Mouse (Mus musculus) hindbrain, embryonic 12.5 days (tissue): ENCODE results near the gene Eps8. TPM values are rescaled to one million over a fixed set of nuclear protein-coding genes. Genes with fewer than 3 reads are reported as not detected.

Experiments
- ATAC-seq: fragments of 200-750 bp; cut with Nextera tagmentation; 2 replicates; pipeline ENCODE4 v1.8.0; 2017; ENCODE audit warnings: moderate TSS enrichment; ENCODE audit not compliant: low FRiP score
- H3K27ac ChIP-seq: fragments of 300-500 bp; sonication (generic); 2 replicates; pipeline ENCODE4 v1.5.1; 2016; ENCODE audit warnings: mild to moderate bottlenecking
- H3K27me3 ChIP-seq: fragments of 300-500 bp; sonication (generic); 2 replicates; pipeline ENCODE4 v1.6.1; 2016; ENCODE audit warnings: mild to moderate bottlenecking
- H3K36me3 ChIP-seq: fragments of 300-500 bp; sonication (generic); 2 replicates; pipeline ENCODE4 v1.6.1; 2016; ENCODE audit warnings: mild to moderate bottlenecking
- H3K4me1 ChIP-seq: fragments of 300-500 bp; sonication (generic); 2 replicates; pipeline ENCODE4 v1.6.1; 2016
- H3K4me2 ChIP-seq: fragments of 300-500 bp; sonication (generic); replicated peaks from 2 replicates; pipeline ENCODE4 v1.6.1; 2016; ENCODE audit warnings: mild to moderate bottlenecking
- H3K4me3 ChIP-seq: fragments of 300-500 bp; sonication (generic); 2 replicates; pipeline ENCODE4 v1.5.1; 2016; ENCODE audit warnings: mild to moderate bottlenecking
- H3K9ac ChIP-seq: fragments of 300-500 bp; sonication (generic); 2 replicates; pipeline ENCODE4 v1.6.1; 2016; ENCODE audit warnings: mild to moderate bottlenecking, moderate library complexity
- H3K9me3 ChIP-seq: fragments of 300-500 bp; sonication (generic); replicated peaks from 2 replicates; pipeline ENCODE4 v1.6.1; 2016; ENCODE audit warnings: mild to moderate bottlenecking
- WGBS: fragments of 180-500 bp; shearing (Covaris S2); methylation state at CpG from one replicate; pipeline ENCODE4 v1.1.7; 2016; 5-methylcytosine and 5-hydroxymethylcytosine counted together
- polyA plus RNA-seq: library from polyadenylated mRNA; unstranded; fragments of >200 nt; fragmentation: Nextera tagmentation; extraction: Ambion mirVana; gene quantifications from 2 replicates; pipeline ENCODE4 v1.2.1, GENCODE M21; 2016

The Eps8 gene
- polyA plus RNA-seq, 1 experiment from 2014 or later: 13.6 TPM

GRCm38 (mm10) chr6:137682629-137683028 lies 28.0 kb upstream of the Eps8 start:
- no peak overlapping the region for H3K27ac ChIP-seq
- H3K27me3 ChIP-seq: no peaks in the 10 kb centered on the region
- no peak overlapping the region for H3K4me3 ChIP-seq
- H3K4me2 ChIP-seq: no peak overlapping the region
- no peaks in the 10 kb centered on the region for H3K36me3 ChIP-seq
- H3K4me1 ChIP-seq: no peaks in the 10 kb centered on the region
- WGBS: 77% methylated on average over 2 of the region's 2 CpGs
- no peak overlapping the region for H3K9ac ChIP-seq
- ATAC-seq: no peak
- no peaks in the 10 kb centered on the region for H3K9me3 ChIP-seq

- no peaks in the 10 kb centered on the region for H3K36me3 ChIP-seq
- H3K27me3 ChIP-seq: no peaks in the 10 kb centered on the region
- ATAC-seq: no peak
- H3K9me3 ChIP-seq: no peaks in the 10 kb centered on the region
- H3K27ac ChIP-seq: no peak overlapping the region
- no peak overlapping the region for H3K9ac ChIP-seq
- 86% methylated on average over 2 of the region's 2 CpGs for WGBS
- H3K4me2 ChIP-seq: no peak overlapping the region
- H3K4me1 ChIP-seq: no peaks in the 10 kb centered on the region
- no peak overlapping the region for H3K4me3 ChIP-seq
These were observed 26.3 kb upstream of the Eps8 start for GRCm38 (mm10) chr6:137681000-137681399.

- Histone ChIP-seq H3K4me1 (no peaks in the 10 kb centered on the region), H3K36me3 (no peaks in the 10 kb centered on the region), H3K9ac (no peak overlapping the region), H3K9me3 (no peaks in the 10 kb centered on the region), H3K4me3 (no peak overlapping the region), H3K27ac (no peak overlapping the region), H3K4me2 (no peak overlapping the region), H3K27me3 (no peaks in the 10 kb centered on the region)
- 89% methylated on average over 12 of the region's 12 CpGs for WGBS
- ATAC-seq: no peak
These were observed 21.9 kb upstream of the Eps8 start for GRCm38 (mm10) chr6:137676581-137676980.

GRCm38 (mm10) chr6:137675556-137675955 lies 20.9 kb upstream of the Eps8 start:
- Histone ChIP-seq H3K4me2 (no peak overlapping the region), H3K4me1 (no peaks in the 10 kb centered on the region), H3K27ac (no peak overlapping the region), H3K4me3 (no peak overlapping the region), H3K27me3 (no peaks in the 10 kb centered on the region), H3K36me3 (no peaks in the 10 kb centered on the region), H3K9me3 (no peaks in the 10 kb centered on the region), H3K9ac (no peak overlapping the region)
- WGBS: 69% methylated on average over 5 of the region's 5 CpGs
- no peak for ATAC-seq

GRCm38 (mm10) chr6:137673301-137673700 lies 18.6 kb upstream of the Eps8 start:
- no peaks in the 10 kb centered on the region for H3K9me3 ChIP-seq
- no peak overlapping the region for H3K4me2 ChIP-seq
- 71% methylated on average over 15 of the region's 15 CpGs for WGBS
- H3K4me1 ChIP-seq: no peaks in the 10 kb centered on the region
- ATAC-seq: no peak
- H3K27me3 ChIP-seq: no peaks in the 10 kb centered on the region
- no peak overlapping the region for H3K4me3 ChIP-seq
- no peak overlapping the region for H3K9ac ChIP-seq
- no peak overlapping the region for H3K27ac ChIP-seq
- no peaks in the 10 kb centered on the region for H3K36me3 ChIP-seq

GRCm38 (mm10) chr6:137671561-137671960 lies 16.9 kb upstream of the Eps8 start:
- H3K9ac ChIP-seq: no peak overlapping the region
- no peaks in the 10 kb centered on the region for H3K27me3 ChIP-seq
- H3K36me3 ChIP-seq: no peaks in the 10 kb centered on the region

GRCm38 (mm10) chr6:137670820-137671219 lies 16.1 kb upstream of the Eps8 start:
- no peak overlapping the region for H3K4me2 ChIP-seq
- H3K4me1 ChIP-seq: no peaks in the 10 kb centered on the region
- H3K4me3 ChIP-seq: no peak overlapping the region
- 95% methylated on average over 9 of the region's 9 CpGs for WGBS
- no peaks in the 10 kb centered on the region for H3K27me3 ChIP-seq
- ATAC-seq: no peak
- H3K27ac ChIP-seq: no peak overlapping the region
- H3K36me3 ChIP-seq: no peaks in the 10 kb centered on the region
- H3K9me3 ChIP-seq: no peaks in the 10 kb centered on the region
- H3K9ac ChIP-seq: no peak overlapping the region

More at GRCm38 (mm10) chr6:137671561-137671960, 16.9 kb upstream of the Eps8 start:
- 85% methylated on average over 10 of the region's 10 CpGs for WGBS
- no peaks in the 10 kb centered on the region for H3K4me1 ChIP-seq
- H3K4me3 ChIP-seq: no peak overlapping the region
- no peaks in the 10 kb centered on the region for H3K9me3 ChIP-seq
- no peak overlapping the region for H3K4me2 ChIP-seq
- no peak for ATAC-seq
- H3K27ac ChIP-seq: no peak overlapping the region

GRCm38 (mm10) chr6:137669876-137670275 lies 15.2 kb upstream of the Eps8 start:
- 86% methylated on average over 3 of the region's 3 CpGs for WGBS

GRCm38 (mm10) chr6:137669433-137669832 lies 14.8 kb upstream of the Eps8 start:
- Histone ChIP-seq H3K4me1 (no peaks in the 10 kb centered on the region), H3K4me3 (no peak overlapping the region), H3K36me3 (no peaks in the 10 kb centered on the region), H3K9ac (no peak overlapping the region), H3K27ac (no peak overlapping the region), H3K4me2 (no peak overlapping the region), H3K27me3 (no peaks in the 10 kb centered on the region), H3K9me3 (no peaks in the 10 kb centered on the region)
- 89% methylated on average over 1 of the region's 1 CpGs for whole genome bisulfite sequencing
- ATAC-seq: no peak

More at GRCm38 (mm10) chr6:137669876-137670275, 15.2 kb upstream of the Eps8 start:
- Histone ChIP-seq H3K9me3 (no peaks in the 10 kb centered on the region), H3K4me2 (no peak overlapping the region), H3K9ac (no peak overlapping the region), H3K4me3 (no peak overlapping the region), H3K36me3 (no peaks in the 10 kb centered on the region), H3K4me1 (no peaks in the 10 kb centered on the region), H3K27ac (no peak overlapping the region), H3K27me3 (no peaks in the 10 kb centered on the region)
- ATAC-seq: no peak

GRCm38 (mm10) chr6:137668331-137668730 lies 13.7 kb upstream of the Eps8 start:
- Histone ChIP-seq H3K27ac (no peak overlapping the region), H3K4me2 (no peak overlapping the region), H3K9me3 (no peaks in the 10 kb centered on the region), H3K4me1 (no peaks in the 10 kb centered on the region), H3K27me3 (no peaks in the 10 kb centered on the region), H3K4me3 (no peak overlapping the region), H3K9ac (no peak overlapping the region), H3K36me3 (no peaks in the 10 kb centered on the region)
- no peak for ATAC-seq
- WGBS: 68% methylated on average over 3 of the region's 3 CpGs

- H3K9ac ChIP-seq: no peak overlapping the region
- H3K27me3 ChIP-seq: no peaks in the 10 kb centered on the region
- ATAC-seq: no peak
- H3K4me3 ChIP-seq: no peak overlapping the region
- H3K4me2 ChIP-seq: no peak overlapping the region
- 79% methylated on average over 3 of the region's 3 CpGs for WGBS
- no peak overlapping the region for H3K27ac ChIP-seq
- H3K4me1 ChIP-seq: no peaks in the 10 kb centered on the region
- H3K36me3 ChIP-seq: no peaks in the 10 kb centered on the region
- no peaks in the 10 kb centered on the region for H3K9me3 ChIP-seq
These were observed 13.0 kb upstream of the Eps8 start for GRCm38 (mm10) chr6:137667665-137668064.

GRCm38 (mm10) chr6:137664936-137665335 lies 10.3 kb upstream of the Eps8 start:
- WGBS: 71% methylated on average over 3 of the region's 3 CpGs
- no peak overlapping the region for H3K9ac ChIP-seq
- no peaks in the 10 kb centered on the region for H3K36me3 ChIP-seq
- H3K4me3 ChIP-seq: no peak overlapping the region
- no peaks in the 10 kb centered on the region for H3K4me1 ChIP-seq
- no peak overlapping the region for H3K4me2 ChIP-seq
- H3K9me3 ChIP-seq: no peaks in the 10 kb centered on the region
- ATAC-seq: no peak
- no peak overlapping the region for H3K27ac ChIP-seq
- H3K27me3 ChIP-seq: no peaks in the 10 kb centered on the region

- H3K4me3 ChIP-seq: no peak overlapping the region
- 93% methylated on average over 23 of the region's 23 CpGs for WGBS
These were observed 7.1 kb upstream of the Eps8 start for GRCm38 (mm10) chr6:137661583-137662365.

More at GRCm38 (mm10) chr6:137661583-137662365, 7.1 kb upstream of the Eps8 start:
- ATAC-seq: no peak
- H3K4me1 ChIP-seq: no peaks in the 10 kb centered on the region
- H3K27me3 ChIP-seq: no peaks in the 10 kb centered on the region
- H3K9me3 ChIP-seq: 0 out of 2 replicates have a peak, but pooled peaks cover 3% of the 10 kb centered on the region
- no peak overlapping the region for H3K27ac ChIP-seq
- no peak overlapping the region for H3K4me2 ChIP-seq
- H3K36me3 ChIP-seq: no peaks in the 10 kb centered on the region
- H3K9ac ChIP-seq: no peak overlapping the region
